Mouse (Mus musculus) heart, adult 11 months (tissue): ENCODE data around the gene Fmc1.
"Not testable (repeated sequence)": the region's sequence is repeated elsewhere in the genome, so short reads cannot be mapped to it uniquely, and the experiment has no call there.

Experiments used
- DNase-seq: peaks from one replicate; pipeline ENCODE4 v3.0.0; 2022

The Fmc1 gene

GRCm38 (mm10) chr6:38533428-38534405 is at the start of gene Fmc1:
TSS of gene Fmc1 (plus strand) at chr6:38533502.
- DNase-seq, result peak; percentile 100

- no peak for DNase-seq
Observed at GRCm38 (mm10) chr6:38492550-38492949, 40.8 kb upstream of the Fmc1 start.

GRCm38 (mm10) chr6:38495641-38496040 is 37.7 kb upstream of the Fmc1 start:
- peak; percentile 51 for DNase-seq

- peak; percentile 15 for DNase-seq
Observed at GRCm38 (mm10) chr6:38512096-38512495, 21.2 kb upstream of the Fmc1 start.

GRCm38 (mm10) chr6:38512830-38513229 is 20.5 kb upstream of the Fmc1 start:
- peak; percentile 46 for DNase-seq

- peak; percentile 53 for DNase-seq
Observed at GRCm38 (mm10) chr6:38515201-38515600, 18.1 kb upstream of the Fmc1 start.

- no peak for DNase-seq
Observed at GRCm38 (mm10) chr6:38523851-38524250, 9.5 kb upstream of the Fmc1 start.

- peak; percentile 90 for DNase-seq
Observed at GRCm38 (mm10) chr6:38531211-38531820, 2.0 kb upstream of the Fmc1 start.

- peak; percentile 90 for DNase-seq
Observed at GRCm38 (mm10) chr6:38532500-38533420, 542 bp upstream of the Fmc1 start.

- DNase-seq, result peak; percentile 100
Observed at GRCm38 (mm10) chr6:38534640-38535365, 1.5 kb downstream of the Fmc1 start.

- DNase-seq, result no peak
Observed at GRCm38 (mm10) chr6:38535366-38535690, 2.0 kb downstream of the Fmc1 start.

GRCm38 (mm10) chr6:38535788-38536187 is 2.5 kb downstream of the Fmc1 start:
- peak; percentile 10 for DNase-seq

- DNase-seq, result not testable (repeated sequence)
Observed at GRCm38 (mm10) chr6:38544141-38544540, 10.8 kb downstream of the Fmc1 start.

GRCm38 (mm10) chr6:38547005-38547404 is 13.7 kb downstream of the Fmc1 start:
- peak; percentile 25 for DNase-seq

GRCm38 (mm10) chr6:38547707-38548106 is 14.4 kb downstream of the Fmc1 start:
- DNase-seq, result peak; percentile 36

- peak; percentile 82 for DNase-seq
Observed at GRCm38 (mm10) chr6:38548595-38548994, 15.3 kb downstream of the Fmc1 start.

GRCm38 (mm10) chr6:38549840-38550239 is 16.5 kb downstream of the Fmc1 start:
- DNase-seq, result peak; percentile 89

GRCm38 (mm10) chr6:38550250-38551061 is 17.2 kb downstream of the Fmc1 start:
- DNase-seq, result peak; percentile 98

GRCm38 (mm10) chr6:38551062-38551988 is 18.0 kb downstream of the Fmc1 start, which contains the start of gene Luc7l2:
TSS of gene Luc7l2 (plus strand) at chr6:38551334.
- peak; percentile 100 for DNase-seq
